Mouse (Mus musculus) lung, postnatal 0 days (tissue): ENCODE measurements at regions not wholly inside any gene's neighbourhood (a gene's known extent, or its start where the extent isn't known, plus 50 kb on each side); places are given as distances from the start of the nearest gene placed in this dataset.

Source experiments
- CTCF ChIP-seq: IDR thresholded peaks from 2 replicates; pipeline ENCODE4 v1.5.1; 2016; ENCODE audit warnings: antibody characterized with exemption, mild to moderate bottlenecking
- EP300 ChIP-seq: IDR thresholded peaks from 2 replicates; pipeline ENCODE4 v1.6.1; 2016; ENCODE audit warnings: antibody characterized with exemption, mild to moderate bottlenecking, control low read depth

GRCm38 (mm10) chr17:72996539-72996938 lies 78.4 kb downstream of the Lbh start:
- TF ChIP-seq CTCF (no peak), EP300 (no peak)
